Mouse (Mus musculus): ENCODE results near the gene Prkar2b. TPM values are rescaled to one million over a fixed set of nuclear protein-coding genes. Genes with fewer than 3 reads are reported as not detected.

Gene Prkar2b
- total and polyA plus RNA-seq, 3 experiments: 2.5 to 6.1 (median 2.9) TPM

- Histone ChIP-seq H3K27ac (ENCODE audit: insufficient read depth, low read depth) (no peak overlapping the region), H3K4me2 (ENCODE audit: insufficient read depth, low read depth, poor library complexity, severe bottlenecking) (no peak overlapping the region), H3K9me3 (replicated peaks; ENCODE audit: low read length) (no peaks in the 10 kb centered on the region), H3K79me2 (replicated peaks; ENCODE audit: control insufficient read depth, extremely low read depth, insufficient read depth, poor library complexity, severe bottlenecking) (no peaks in the 10 kb centered on the region), H3K36me3 (replicated peaks in 1 of 2; ENCODE audit: control insufficient read depth in 1 of 2, insufficient read depth in 1 of 2, low read length in 1 of 2) (no peaks in the 10 kb centered on the region), H3K4me3 (replicated peaks in 1 of 3; ENCODE audit: low read depth in 2 of 3, low read length in 2 of 3, poor library complexity in 1 of 3) (no peak overlapping the region), H3K9ac (ENCODE audit: insufficient read depth, low read depth) (no peak overlapping the region), H3K27me3 (replicated peaks) (no peaks in the 10 kb centered on the region), H3K4me1 (ENCODE audit: control insufficient read depth in 1 of 2, insufficient read depth in 2 of 2) (peaks cover 7 to 15% of the 10 kb centered on the region in 2 experiments)
- no peak for DNase-seq (ENCODE audit: extremely low read depth)
- TF ChIP-seq KAT2A (IDR thresholded peaks at IDR 0.05; ENCODE audit: insufficient replicate concordance, low read length) (no peak), ZMIZ1 (IDR thresholded peaks at IDR 0.05; ENCODE audit: low read depth, low read length) (no peak), E2F4 (IDR thresholded peaks at IDR 0.05; ENCODE audit: insufficient replicate concordance, low read depth, low read length) (no peak), MYC (IDR thresholded peaks at IDR 0.05; ENCODE audit: low read depth, low read length) (no peak), HCFC1 (IDR thresholded peaks at IDR 0.05; ENCODE audit: low read depth, low read length) (no peak), USF2 (conservative IDR thresholded peaks at IDR 0.05; ENCODE audit: low read depth, low read length) (no peak), POLR2A (IDR thresholded peaks at IDR 0.05; ENCODE audit: low read depth, low read length) (no peak), MAZ (IDR thresholded peaks at IDR 0.05; ENCODE audit: low read depth, low read length) (no peak), BHLHE40 (IDR thresholded peaks at IDR 0.05; ENCODE audit: low read depth, low read length) (no peak), JUN (IDR thresholded peaks at IDR 0.05; ENCODE audit: insufficient read depth, low read depth, low read length) (no peak), USF1 (IDR thresholded peaks at IDR 0.05; ENCODE audit: low read depth, low read length) (no peak), MXI1 (IDR thresholded peaks at IDR 0.05; ENCODE audit: low read depth, low read length) (no peak)
- in situ Hi-C loops (cut with MboI; ENCODE audit: low pct_ligation_motif_present, low pct_unique_long_range_greater_than_20kb, low sequenced_read_pairs) (no loop called here), dilution Hi-C loops (cut with MboI; ENCODE audit: extremely low pct_ligation_motif_present, extremely low pct_unique_long_range_greater_than_20kb, low sequenced_read_pairs) (no loop called here)
Observed at GRCm38 (mm10) chr12:32014811-32015210, 46.3 kb downstream of the Prkar2b start.

GRCm38 (mm10) chr12:32012169-32012568, 48.9 kb downstream of the Prkar2b start:
- Histone ChIP-seq H3K36me3 (replicated peaks in 1 of 2; ENCODE audit: control insufficient read depth in 1 of 2, insufficient read depth in 1 of 2, low read length in 1 of 2) (no peaks in the 10 kb centered on the region), H3K4me1 (ENCODE audit: control insufficient read depth in 1 of 2, insufficient read depth in 2 of 2) (peaks cover 7 to 15% of the 10 kb centered on the region in 2 experiments), H3K4me3 (replicated peaks in 1 of 3; ENCODE audit: low read depth in 2 of 3, low read length in 2 of 3, poor library complexity in 1 of 3) (no peak overlapping the region), H3K27ac (ENCODE audit: insufficient read depth, low read depth) (no peak overlapping the region), H3K4me2 (ENCODE audit: insufficient read depth, low read depth, poor library complexity, severe bottlenecking) (no peak overlapping the region), H3K79me2 (replicated peaks; ENCODE audit: control insufficient read depth, extremely low read depth, insufficient read depth, poor library complexity, severe bottlenecking) (no peaks in the 10 kb centered on the region), H3K27me3 (replicated peaks) (no peaks in the 10 kb centered on the region), H3K9ac (ENCODE audit: insufficient read depth, low read depth) (no peak overlapping the region), H3K9me3 (replicated peaks; ENCODE audit: low read length) (no peaks in the 10 kb centered on the region)
- TF ChIP-seq UBTF (IDR thresholded peaks at IDR 0.05; ENCODE audit: low read depth, low read length) (no peak), MEF2A (IDR thresholded peaks at IDR 0.05; ENCODE audit: borderline replicate concordance, low read depth, low read length) (no peak), ZNF384 (IDR thresholded peaks at IDR 0.05; ENCODE audit: low read depth, low read length) (no peak), USF2 (conservative IDR thresholded peaks at IDR 0.05; ENCODE audit: low read depth, low read length) (no peak)
- no peak for DNase-seq (ENCODE audit: extremely low read depth)
- dilution Hi-C loops (cut with MboI; ENCODE audit: extremely low pct_ligation_motif_present, extremely low pct_unique_long_range_greater_than_20kb, low sequenced_read_pairs) (no loop called here), in situ Hi-C loops (cut with MboI; ENCODE audit: low pct_ligation_motif_present, low pct_unique_long_range_greater_than_20kb, low sequenced_read_pairs) (no loop called here)
